In genomic region chr4:132238356-132238755, GRCm38 (mm10) we compare ENCODE assay signal across 27 mouse cellular contexts.
"Had no signal": no experiment of that assay in that cellular context is flagged by ENCODE, and none has a peak within 500 bp of the region (broad histone marks: within the 10 kb centered on the region; RNA-seq: fewer than 3 reads in every experiment).

No protein-coding gene starts in this region.

- H3K4me2 ChIP-seq: heart, embryonic 11.5 days; heart, embryonic 13.5 days; heart, embryonic 15.5 days; hindbrain, embryonic 13.5 days; hindbrain, embryonic 15.5 days; kidney, embryonic 15.5 days; limb, embryonic 12.5 days; liver, embryonic 12.5 days had no signal

- DNase-seq: gastrocnemius, adult 2 months; gastrocnemius, postnatal 14 days; gastrocnemius, postnatal 36 days; heart, adult 11 months; heart, adult 2 months; heart, postnatal 14 days; heart, postnatal 36 days; kidney, adult 11 months; kidney, adult 2 months; kidney, adult 9 months; kidney, postnatal 14 days; kidney, postnatal 36 days; layer of hippocampus, adult 9-11 months; layer of hippocampus, postnatal 36 days; liver had no signal

- H3K9ac ChIP-seq: heart, embryonic 13.5 days; heart, embryonic 15.5 days; hindbrain, embryonic 13.5 days; hindbrain, embryonic 15.5 days; kidney, embryonic 15.5 days; limb, embryonic 12.5 days; liver, embryonic 12.5 days had no signal

- H3K27me3 ChIP-seq: heart, embryonic 13.5 days; heart, embryonic 15.5 days; hindbrain, embryonic 13.5 days; hindbrain, embryonic 15.5 days; kidney, embryonic 15.5 days; limb, embryonic 12.5 days; liver, embryonic 12.5 days had no signal

- H3K4me1 ChIP-seq: heart, embryonic 13.5 days; heart, embryonic 15.5 days; hindbrain, embryonic 13.5 days; hindbrain, embryonic 15.5 days; kidney, embryonic 15.5 days; limb, embryonic 10.5 days; limb, embryonic 12.5 days had no signal

- H3K27ac ChIP-seq: gastrocnemius, adult 2 months; heart, adult 2 months; heart, embryonic 13.5 days; heart, embryonic 15.5 days; hindbrain, embryonic 13.5 days; hindbrain, embryonic 15.5 days; hindbrain, postnatal 0 days; kidney, embryonic 15.5 days; kidney, postnatal 0 days; limb, embryonic 10.5 days; limb, embryonic 12.5 days; liver, embryonic 12.5 days had no signal

- H3K9me3 ChIP-seq: heart, embryonic 13.5 days; heart, embryonic 15.5 days; hindbrain, embryonic 13.5 days; hindbrain, embryonic 15.5 days; kidney, embryonic 15.5 days; limb, embryonic 10.5 days; limb, embryonic 12.5 days; liver, embryonic 12.5 days had no signal

- ATAC-seq: hindbrain, postnatal 0 days; intestine, embryonic 16.5 days; liver, embryonic 12.5 days had no signal

- H3K4me3 ChIP-seq: gastrocnemius, adult 2 months; heart, adult 2 months; heart, embryonic 13.5 days; heart, embryonic 15.5 days; hindbrain, embryonic 13.5 days; hindbrain, embryonic 15.5 days; kidney, embryonic 15.5 days; limb, embryonic 10.5 days; limb, embryonic 12.5 days; liver, embryonic 12.5 days had no signal
